Mouse (Mus musculus) brown adipose tissue, adult 24 weeks (tissue): ENCODE measurements around the gene Zfp60. TPM values are rescaled to one million over a fixed set of nuclear protein-coding genes. Genes with fewer than 3 reads are reported as not detected.

Source experiments
- H3K27ac ChIP-seq: fragments of 200-500 bp; replicated peaks from 2 replicates; pipeline ENCODE4 v1.5.1; 2012; ENCODE audit warnings: low read depth, mild to moderate bottlenecking, low read length
- H3K4me1 ChIP-seq: fragments of 200-500 bp; 2 replicates; pipeline ENCODE4 v1.6.1; 2012; ENCODE audit warnings: low read length, mixed read lengths; ENCODE audit not compliant: control insufficient read depth, insufficient read depth, insufficient read length
- H3K4me3 ChIP-seq: fragments of 200-500 bp; 2 replicates; pipeline ENCODE4 v1.5.1; 2012; ENCODE audit warnings: low read depth, mild to moderate bottlenecking, low read length, moderate library complexity; ENCODE audit not compliant: insufficient read depth
- polyA plus RNA-seq: library from polyadenylated mRNA; stranded (reverse); fragments of >200 nt; gene quantifications from 2 replicates; pipeline ENCODE4 v1.2.4, GENCODE M21; 2012; ENCODE audit not compliant: missing spikeins, insufficient read depth, insufficient read length

The Zfp60 gene
- polyA plus RNA-seq: 4.9 and 5.1 TPM in 2 replicates

DNA sequence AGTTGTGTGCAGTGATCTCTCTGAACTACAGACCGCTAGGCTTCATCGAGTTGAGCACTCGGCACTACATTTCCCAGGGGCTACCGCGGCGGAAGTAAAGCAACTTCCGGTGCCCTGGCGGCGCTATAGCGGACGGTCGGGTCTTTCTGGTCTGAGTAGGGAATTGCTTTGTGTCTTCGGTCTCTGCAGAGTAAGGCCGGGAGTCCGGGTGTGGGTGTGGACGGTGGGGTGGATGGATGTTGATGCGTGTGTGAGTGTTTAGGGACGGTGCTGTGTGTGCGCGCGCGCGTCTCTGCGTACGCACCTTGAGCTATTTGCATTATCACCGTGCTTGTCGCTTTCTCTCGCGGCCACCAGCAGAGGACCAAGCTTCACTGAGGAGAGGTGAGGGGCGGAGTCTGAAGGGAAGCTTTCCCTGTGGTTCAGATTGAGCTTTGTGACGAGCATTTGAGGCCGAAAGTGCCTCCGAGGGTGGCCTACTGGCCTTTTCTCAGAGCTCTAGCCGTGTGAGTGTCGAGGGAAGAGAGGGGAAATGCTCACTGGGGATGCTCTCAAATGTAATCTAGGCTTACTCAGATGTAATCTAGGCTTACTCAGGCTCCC lies at the start of gene Zfp60:
TSS of gene Zfp60 (plus strand) at position 109 of the 603 bp plus-strand sequence.
- Histone ChIP-seq H3K4me1 (0 out of 2 replicates have a peak, but pooled peaks cover 2% of the 10 kb centered on the region), H3K4me3 (peak within 1 kb of the TSS; percentile 99), H3K27ac (peak within 1 kb of the TSS; percentile 84)

DNA sequence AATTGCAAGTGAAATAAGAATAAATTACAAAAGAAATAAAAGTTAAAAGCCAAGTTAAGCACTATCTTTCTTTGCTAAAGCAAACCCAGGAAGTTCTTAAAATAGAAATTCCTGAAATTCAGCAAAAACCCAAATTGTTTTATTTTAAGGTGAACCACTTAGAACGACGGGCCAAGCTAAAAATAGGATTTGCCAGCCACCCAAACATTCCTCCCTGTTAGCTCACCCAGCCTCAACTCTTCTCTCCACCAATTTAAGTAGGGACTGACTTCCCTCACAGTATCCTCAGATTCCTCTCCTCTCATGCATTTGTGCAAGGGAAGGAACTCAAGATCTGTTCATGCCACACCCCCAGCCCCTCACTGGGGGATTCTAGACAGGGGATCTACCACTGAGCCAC lies 48.0 kb upstream of the Zfp60 start:
- Histone ChIP-seq H3K27ac (no peak overlapping the region), H3K4me1 (no peaks in the 10 kb centered on the region), H3K4me3 (no peak overlapping the region)

DNA sequence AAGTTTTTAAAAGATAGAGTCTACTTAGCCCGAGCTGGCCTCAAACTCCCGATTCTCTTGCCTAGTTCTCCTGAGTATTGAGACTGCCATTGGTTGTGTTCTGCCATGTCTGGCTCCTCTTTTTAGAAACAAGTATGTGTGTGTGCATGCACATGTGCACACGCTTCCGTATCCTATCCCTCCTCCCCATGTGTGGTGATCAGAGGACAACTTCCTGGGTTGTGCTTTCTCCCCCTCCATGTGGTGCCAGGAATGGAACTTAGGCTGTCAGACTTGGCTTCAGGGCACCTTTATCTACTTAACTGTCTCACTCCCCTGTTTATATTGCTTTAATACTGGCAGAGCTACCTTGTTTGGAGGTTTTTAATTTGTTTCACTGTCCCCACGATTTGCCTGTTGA lies 46.0 kb upstream of the Zfp60 start:
- Histone ChIP-seq H3K4me3 (no peak overlapping the region), H3K4me1 (no peaks in the 10 kb centered on the region), H3K27ac (no peak overlapping the region)

DNA sequence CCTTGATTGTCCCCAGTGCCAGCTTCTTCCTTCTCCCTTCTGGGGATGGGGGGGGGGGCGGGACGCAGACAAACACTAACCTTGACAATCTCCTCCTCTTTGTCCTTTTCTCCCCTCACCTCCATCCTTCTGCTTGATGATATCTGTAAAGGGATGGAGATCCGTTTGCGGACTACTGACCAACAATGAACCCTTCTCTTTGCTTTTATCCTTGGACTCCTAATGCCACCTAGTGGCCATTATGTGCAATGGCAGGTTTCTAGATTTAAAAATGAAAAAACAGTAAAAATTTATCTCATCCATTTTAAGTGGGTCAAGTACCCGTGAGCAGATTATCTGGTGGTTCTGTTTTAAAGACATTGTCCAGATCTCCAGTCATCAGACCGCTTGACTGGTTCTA lies 45.5 kb upstream of the Zfp60 start:
- no peaks in the 10 kb centered on the region for H3K4me1 ChIP-seq
- H3K4me3 ChIP-seq: no peak overlapping the region
- H3K27ac ChIP-seq: no peak overlapping the region

DNA sequence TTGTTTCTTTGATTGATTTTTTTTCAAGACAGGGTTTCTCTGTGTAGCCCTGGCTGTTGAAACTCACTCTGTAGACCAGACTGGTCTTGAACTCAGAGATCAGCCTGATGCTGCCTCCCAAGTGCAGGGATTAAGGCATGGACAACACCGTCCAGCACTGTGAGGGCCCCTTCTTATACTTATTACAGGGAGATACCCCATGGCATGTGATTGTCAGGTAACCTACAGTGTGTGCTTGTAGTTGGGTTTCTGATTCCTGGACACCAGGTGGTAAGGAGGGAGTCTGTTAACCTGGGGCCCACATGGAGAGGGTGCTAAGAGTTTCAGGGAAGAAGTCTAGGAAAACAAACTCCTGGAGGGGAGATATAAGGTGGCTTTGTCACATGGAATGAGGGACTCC lies 44.1 kb upstream of the Zfp60 start:
- H3K4me1 ChIP-seq: no peaks in the 10 kb centered on the region

DNA sequence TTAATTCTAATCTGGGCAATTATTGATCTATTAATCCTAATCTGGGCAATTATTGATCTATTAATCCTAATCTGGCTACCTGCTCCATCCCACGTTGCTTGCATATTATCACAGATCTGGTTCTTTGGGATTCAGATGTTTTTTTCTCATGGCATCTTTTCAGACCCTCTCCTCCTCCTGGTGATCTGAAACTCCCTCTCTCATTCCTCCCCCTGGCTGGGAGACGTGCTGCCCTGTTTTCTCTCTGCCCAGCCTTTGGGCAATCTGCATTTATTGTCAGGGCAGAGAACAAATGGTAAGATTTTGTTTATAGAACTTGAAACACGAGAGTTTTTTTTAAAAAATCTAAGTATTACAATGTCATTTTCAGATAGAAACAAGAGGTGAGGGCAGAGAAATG lies 43.4 kb upstream of the Zfp60 start:
- no peak overlapping the region for H3K4me3 ChIP-seq
- no peak overlapping the region for H3K27ac ChIP-seq
- no peaks in the 10 kb centered on the region for H3K4me1 ChIP-seq

More for the DNA sequence above, 44.1 kb upstream of the Zfp60 start:
- Histone ChIP-seq H3K27ac (no peak overlapping the region), H3K4me3 (no peak overlapping the region)

DNA sequence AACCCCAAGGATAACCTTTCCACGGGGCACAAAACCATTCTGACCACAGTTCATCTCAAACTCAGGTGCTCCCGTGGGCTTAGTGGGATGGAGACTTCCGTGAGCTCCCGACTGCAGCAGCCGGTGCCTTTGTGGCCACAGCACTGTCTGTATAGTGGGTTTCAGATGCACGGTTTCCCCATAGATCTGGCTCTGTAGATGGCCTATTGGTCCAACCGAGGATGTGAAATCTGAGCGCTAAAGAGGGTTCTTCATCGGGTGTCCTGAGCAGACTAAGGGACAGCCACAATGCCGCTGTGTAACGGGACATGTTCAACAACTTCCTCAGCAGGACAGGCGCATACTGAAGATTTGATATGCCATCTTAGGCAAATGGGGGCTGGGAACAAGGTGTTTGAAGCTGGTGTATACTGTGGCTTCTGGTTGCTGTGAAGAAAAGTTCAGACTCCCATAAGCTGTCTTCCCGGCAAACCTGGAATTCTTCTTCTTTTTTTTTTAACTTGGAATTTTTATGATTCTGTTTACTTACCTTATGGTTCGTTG lies 42.9 kb upstream of the Zfp60 start:
- Histone ChIP-seq H3K4me3 (peak overlapping the region; percentile 8; the same call in 1 of the 2 replicates), H3K4me1 (no peaks in the 10 kb centered on the region), H3K27ac (no peak overlapping the region)

DNA sequence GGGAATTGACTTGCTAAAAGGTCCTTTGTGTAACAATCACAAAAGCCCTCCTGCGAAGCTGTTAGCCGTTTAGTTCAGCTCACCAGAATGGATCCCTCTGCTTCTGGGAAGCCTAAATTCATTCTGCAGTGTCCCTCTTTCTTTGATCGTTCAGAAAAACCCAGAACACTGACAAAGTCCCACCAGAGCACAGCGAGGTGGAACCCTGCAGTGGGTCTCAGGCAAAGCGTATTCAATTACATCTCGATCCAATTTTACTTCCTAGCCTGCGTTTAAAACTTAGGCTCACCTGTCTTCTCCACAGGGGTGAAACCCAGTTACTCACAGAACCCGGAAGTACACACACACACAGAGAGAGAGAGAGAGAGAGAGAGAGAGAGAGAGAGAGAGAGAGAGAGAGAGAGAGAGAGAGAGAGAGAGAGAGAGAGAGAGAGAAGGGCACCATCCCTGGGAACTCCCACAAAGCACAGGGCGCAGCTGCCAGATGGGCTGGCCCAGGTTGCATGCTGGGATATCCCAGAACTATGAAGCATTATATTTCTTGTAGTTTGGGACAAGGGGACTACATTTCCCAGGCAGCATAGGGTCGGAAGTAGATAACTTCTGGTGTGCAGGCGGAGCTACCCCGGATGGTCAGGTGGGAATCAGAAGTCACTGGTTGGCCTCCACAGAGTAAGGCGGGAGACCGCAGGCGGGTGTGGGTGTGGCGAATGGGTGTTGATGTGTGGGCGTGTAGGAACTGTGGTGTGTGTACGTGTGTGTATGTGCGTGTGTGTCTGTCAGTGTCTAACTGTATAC lies 42.2 kb upstream of the Zfp60 start, which contains the start of gene Zfp607b:
TSS of gene Zfp607b (plus strand) at position 526 of the 798 bp plus-strand sequence.
- Histone ChIP-seq H3K27ac (peak within 1 kb of the TSS; percentile 6; the same call in 1 of the 2 replicates), H3K4me3 (peak within 1 kb of the TSS; percentile 59), H3K4me1 (no peaks in the 10 kb centered on the region)

DNA sequence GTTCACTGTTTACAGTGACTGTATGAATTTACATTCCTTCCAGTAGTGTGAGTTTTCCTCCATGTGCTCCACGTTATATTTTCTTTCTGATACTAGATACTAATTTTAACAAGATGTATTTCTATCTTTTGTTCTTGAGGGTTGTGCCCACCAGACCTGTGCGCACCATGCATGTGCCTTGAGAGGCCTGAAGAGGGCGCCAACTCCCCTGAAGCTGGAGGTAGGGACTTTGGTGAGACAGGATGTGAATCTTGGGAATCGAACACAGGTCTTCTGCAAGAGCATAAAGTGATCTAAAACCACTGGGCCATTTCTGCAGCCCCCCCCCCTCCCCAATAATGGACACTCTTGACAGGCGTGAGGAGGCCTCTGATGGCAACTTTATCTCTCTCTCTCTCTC lies 40.1 kb upstream of the Zfp60 start:
- Histone ChIP-seq H3K27ac (no peak overlapping the region), H3K4me1 (no peaks in the 10 kb centered on the region), H3K4me3 (no peak overlapping the region)

DNA sequence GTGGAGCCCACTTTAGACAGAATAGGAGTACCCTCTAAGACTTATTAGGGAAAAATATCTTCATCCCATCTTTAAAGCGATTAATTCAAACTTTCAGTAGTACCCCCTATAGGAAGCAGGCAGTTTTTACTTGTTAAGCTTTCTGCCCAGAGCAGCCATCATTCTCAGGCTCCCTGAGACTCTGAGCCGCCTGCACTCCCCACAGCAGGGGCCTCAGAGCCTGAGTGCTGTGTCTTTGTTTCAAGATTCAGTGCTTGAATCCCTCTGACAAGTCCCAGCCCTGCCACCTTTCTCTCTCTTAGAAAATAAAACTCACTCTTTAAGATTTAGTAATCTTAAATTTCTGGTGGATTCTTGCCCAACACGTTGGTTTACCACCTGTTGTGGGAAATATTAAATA lies 34.5 kb upstream of the Zfp60 start:
- no peak overlapping the region for H3K27ac ChIP-seq
- H3K4me1 ChIP-seq: no peaks in the 10 kb centered on the region
- H3K4me3 ChIP-seq: no peak overlapping the region

DNA sequence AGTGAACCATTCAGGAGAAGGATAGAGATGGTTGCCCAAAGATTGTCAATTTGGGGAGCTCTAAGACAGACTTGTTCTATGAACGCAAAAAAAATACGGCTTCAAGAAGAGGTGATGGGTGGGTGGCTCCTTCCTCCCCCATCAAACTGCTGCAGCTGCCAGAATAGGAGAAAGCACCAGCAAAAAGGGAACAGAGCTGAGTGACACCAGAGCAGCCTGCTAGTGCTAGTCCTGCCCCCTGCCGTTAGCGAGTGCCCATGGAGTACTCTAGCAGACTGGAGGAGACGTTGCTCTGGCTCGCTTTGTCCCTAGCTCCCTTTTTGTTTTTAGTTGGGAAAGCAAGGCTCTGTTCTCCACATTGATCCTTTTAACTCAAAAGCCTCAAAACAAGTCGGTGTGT lies 20.8 kb upstream of the Zfp60 start:
- Histone ChIP-seq H3K27ac (no peak overlapping the region), H3K4me3 (no peak overlapping the region), H3K4me1 (no peaks in the 10 kb centered on the region)

DNA sequence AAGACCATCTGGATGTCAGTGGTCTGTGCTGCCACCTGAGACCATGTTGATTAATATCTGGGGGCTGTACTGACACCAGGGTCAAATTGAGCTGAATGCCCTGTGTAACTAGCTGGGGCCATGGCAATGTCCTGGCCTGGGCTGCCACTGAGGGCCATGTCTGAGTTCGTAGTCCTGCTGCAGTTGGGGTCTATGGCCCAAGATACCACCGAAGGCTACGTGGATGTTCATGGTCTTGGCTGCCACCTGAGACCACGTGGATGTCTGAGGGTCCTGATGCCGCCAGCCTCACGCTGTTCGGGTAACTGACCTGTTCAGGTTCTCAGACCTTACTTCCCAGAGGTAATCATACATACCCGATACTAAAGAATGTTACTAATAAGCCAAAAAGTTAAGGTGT lies 9.2 kb upstream of the Zfp60 start:
- no peak overlapping the region for H3K27ac ChIP-seq

DNA sequence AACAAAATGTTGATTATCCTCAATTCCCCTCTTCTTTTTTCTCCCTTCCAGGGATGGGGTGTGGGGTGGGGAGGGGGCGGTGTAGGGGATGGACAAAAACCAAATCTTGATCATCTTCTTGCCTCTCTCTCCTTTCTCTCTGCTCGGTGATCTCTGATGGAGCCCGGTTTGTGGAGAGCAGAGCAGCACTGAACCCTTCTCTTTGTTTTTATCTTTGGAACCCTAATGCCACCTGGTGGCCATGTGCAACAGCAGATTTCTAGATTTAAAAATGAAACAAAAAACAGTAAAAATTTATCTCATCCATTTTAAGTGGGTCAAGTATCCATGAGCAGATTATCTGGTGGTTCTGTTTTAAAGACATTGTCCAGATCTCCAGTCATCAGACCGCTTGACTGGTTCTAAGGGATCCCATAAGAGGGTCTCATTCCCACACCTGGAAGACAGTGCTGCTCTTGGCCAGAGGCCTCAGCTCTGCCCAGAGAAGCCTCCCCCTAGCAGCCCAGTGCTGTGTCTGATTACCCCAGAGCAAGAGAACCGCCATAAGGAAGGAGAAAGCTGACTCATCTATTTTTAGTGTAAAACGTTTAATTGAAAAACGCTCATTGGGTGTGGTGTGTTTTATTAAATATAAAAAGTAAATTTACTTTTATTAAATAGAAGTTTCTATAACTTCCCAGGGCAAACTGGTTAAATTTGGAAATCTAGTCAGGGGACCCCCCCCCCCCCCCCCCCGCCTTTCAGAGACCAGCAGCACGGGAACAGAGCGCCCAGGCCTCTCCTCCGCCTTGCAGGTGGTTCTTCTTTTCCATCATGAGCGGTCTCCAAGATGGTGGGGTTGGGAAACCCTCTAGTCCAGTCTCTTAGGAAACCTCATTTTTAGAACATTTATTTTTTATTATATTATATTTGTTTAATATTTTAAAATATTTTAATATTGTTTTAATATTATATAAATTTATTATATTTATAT lies 5.3 kb upstream of the Zfp60 start:
- no peak overlapping the region for H3K4me3 ChIP-seq
- no peaks in the 10 kb centered on the region for H3K4me1 ChIP-seq
- no peak overlapping the region for H3K27ac ChIP-seq

More for the DNA sequence above, 9.2 kb upstream of the Zfp60 start:
- no peak overlapping the region for H3K4me3 ChIP-seq
- H3K4me1 ChIP-seq: no peaks in the 10 kb centered on the region

DNA sequence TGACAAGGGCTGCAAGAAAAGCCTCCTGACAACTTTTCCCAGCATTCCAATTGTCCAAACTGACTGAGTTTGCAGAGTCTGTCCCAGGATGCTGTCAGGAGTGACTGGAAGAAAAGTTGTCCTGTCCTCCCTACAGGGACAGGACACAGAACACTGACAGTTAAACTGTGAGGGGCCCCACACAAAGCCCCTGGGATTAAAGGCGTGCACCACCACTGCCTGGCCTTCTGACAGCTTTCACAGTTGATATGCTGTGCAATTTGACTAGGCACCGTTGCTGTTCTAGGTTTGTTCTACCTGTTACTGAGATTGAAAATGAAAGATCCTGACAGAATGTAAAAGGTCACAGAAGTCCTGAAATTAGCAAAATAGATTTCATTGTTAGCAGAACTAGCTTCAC lies 3.7 kb upstream of the Zfp60 start:
- H3K4me3 ChIP-seq: no peak overlapping the region
- H3K27ac ChIP-seq: no peak overlapping the region
- H3K4me1 ChIP-seq: 0 out of 2 replicates have a peak, but pooled peaks cover 2% of the 10 kb centered on the region
